Mouse (Mus musculus) monocyte, adult 2 months (primary cell): ENCODE results near the gene Fosl2.

Experiments used
- DNase-seq, 2 experiments: peaks; one replicate each; pipeline ENCODE4 v3.0.0; 2022; ENCODE audit warnings: low spot score in 2 of 2, low read depth in 1 of 2

The Fosl2 gene

DNA sequence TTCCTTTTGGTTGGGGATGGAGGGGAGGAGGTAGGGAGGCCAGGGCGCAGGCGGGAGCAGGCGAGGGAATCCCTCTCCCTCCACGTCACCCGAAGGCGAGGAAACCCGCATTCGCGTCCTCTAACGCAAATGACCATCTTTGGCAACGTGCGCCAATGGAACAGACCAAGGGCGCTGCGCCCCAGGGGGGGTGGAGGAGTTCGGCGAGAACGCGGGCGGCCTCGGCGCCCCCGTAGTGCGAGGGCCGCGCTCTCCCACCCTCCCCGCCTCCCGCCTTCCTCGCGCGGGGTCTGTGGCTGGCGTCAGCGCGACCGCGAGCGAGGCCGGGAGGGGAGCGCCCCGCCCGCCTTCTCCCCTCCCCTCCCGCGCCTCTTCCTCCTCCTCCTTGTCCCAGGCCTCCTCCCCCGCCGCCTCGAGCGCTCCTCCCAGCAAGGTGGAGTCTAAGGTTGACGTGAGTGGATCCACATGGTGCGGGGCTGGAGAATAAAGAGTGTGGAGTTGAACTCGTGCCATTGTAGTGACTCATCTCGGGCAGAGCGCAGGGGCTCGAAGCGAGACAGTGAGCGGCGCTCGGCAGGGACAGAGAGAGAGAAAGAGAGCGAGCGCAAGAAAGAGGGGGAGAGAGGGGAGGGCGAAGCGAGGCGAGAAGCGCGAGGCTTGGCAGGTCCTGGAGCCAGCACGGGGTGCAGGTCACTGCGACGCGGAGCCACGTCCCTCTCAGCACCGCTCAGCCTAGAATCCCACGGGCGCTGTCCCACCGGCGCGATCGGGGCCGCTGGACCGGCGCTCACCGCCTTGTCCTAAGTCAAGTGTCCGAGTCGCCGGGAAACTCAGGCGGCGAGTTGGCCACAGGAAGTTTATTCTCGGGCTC lies at the start of gene Fosl2:
Gene Fosl2, plus strand, starts transcription at position 466 of the 871 bp plus-strand sequence.
- peak; percentile 90 to 93 for DNase-seq

DNA sequence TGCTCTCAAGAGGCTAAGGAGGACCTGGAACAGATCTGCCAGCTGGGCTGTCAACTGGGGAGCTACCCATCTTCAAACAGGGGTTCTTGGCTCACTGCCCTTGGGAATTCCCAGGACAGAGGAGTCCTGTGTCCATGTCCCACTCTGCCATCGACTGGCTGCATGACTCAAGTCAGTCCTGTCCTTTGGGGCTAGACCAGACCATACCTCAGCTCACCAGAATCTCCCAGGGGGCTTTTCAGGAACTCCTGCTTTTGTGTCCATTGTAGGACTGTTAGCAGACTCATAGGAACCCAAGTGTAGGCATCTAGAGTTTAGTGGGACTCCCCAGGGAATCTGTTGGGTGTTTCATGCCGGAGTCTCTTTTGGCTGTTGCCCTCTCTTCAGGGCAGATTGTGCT lies 49.6 kb upstream of the Fosl2 start:
- DNase-seq = no peak

DNA sequence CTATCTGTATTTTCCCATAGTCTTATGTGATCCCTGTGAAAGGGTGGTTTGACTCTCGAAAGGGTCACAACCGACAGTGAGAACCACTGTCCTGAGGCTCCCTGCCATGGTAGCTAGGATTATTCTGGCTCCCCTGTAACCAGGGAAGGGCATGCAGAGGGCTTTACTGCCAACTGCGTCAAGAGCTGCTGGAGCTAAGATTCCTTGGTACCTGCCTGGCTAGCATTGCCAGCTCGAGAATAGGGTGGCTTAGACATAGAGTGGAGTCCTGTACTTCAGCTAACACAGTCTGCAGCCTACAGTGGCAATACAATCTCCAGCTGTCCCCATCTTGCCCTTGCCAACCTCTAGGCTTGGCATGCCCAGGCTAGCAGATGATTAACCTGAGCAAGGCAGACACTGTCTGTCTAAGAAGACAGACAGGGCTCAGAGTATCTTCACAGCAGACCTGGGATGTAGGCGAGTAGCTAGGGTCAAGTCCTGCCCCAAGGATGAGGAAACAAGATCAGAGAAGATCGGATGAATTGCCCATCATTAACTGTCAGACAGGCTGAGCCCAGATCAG lies 49.0 kb upstream of the Fosl2 start:
- DNase-seq = no peak

DNA sequence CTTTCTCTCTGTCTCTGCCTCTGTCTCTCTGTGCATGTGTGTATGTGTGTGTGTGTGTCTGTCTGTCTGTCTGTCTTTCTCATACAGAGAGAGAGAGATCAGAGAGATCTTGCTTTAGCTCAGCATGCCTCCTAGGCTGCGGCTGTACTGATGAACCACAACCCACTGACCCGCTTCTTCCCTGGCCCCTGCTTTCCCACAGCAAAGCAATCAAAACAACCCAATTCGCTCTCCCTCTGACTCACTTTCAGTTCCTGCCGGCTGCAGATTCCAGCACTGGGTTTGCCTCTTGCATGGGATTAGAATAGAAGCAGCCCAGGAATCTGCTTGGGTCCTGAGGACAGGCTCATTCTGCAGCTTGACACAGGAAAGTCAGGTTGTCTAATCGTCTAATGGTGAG lies 46.1 kb upstream of the Fosl2 start:
- DNase-seq = no peak

DNA sequence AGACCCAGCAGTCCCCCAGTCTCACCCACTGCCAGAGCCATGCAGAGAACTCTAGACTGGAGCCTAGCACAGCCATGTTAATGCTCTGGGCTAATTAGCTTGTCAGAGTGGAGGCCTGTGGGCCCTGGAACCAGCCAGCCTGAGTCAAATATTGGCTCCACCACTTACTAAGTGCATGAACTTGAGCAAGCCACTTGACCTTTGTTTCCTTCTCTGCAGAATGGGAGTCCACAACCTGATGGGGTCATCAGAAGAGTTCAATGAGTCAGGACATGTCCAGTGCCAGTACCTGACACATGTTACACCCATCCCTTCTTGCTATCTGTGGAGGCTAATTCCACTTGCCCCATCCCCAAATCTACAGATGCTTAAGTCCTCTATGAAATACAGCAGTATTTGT lies 43.3 kb upstream of the Fosl2 start:
- DNase-seq = no peak

DNA sequence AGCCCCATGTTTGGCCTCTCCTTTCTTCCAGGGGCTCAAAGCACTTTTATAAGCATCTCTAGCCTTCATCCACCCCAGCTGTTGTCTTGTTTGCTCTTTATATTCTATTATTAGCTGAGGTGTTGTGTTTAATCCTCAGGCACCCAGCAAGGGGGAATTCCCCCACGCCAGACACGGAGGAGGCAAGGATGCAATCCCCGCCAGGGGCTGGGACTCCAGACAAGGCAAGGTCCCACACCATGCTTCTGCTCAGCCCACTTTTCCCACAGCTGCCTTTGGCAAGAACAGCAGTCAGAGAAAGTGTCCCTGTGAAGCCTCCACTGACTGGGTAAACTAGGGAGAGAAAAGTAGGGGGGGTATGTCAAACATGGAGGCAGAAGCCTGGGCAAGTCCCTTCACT lies 36.9 kb upstream of the Fosl2 start:
- DNase-seq = no peak

DNA sequence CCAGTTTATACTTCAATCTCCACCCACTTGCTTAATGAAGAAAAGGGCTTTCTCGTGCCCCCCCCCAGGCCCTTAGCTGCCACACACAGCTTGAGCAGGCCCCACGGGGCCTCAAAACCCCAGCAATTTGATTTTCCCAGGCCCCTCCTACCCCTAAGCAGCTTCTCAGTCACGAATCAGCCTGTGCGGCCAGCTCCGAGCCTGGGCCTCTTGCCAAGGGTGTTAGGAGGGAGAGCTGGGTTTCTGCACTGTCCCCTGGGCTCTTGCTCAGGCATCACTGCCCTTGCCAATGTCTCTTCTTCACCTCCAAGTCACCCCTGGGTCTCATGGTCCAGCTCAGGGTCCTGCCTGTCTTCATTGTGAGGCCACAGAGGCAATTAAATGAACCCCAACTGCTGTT lies 33.1 kb upstream of the Fosl2 start:
- no peak for DNase-seq

DNA sequence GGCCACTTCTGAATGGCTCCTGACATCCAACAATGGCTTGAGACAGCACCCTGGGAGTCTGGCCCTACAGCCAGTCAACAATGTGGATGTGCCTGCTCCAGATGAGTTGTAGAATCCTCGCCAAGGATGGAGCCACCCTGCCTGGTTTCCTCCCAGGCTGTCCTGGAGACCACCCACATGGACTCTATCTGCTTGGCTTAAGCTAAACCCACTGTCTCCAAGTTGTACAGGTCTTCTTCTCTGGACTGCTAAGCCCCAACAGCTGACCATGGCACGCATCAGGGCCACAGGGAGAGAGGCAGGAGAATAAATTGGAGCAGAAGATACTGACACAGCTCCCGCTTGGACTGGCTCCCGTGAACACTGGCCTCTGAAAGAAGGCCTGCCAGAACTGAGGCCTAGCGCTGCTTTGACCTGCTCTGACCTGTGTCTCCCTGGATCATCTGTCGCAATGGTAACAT lies 32.6 kb upstream of the Fosl2 start:
- no peak for DNase-seq

DNA sequence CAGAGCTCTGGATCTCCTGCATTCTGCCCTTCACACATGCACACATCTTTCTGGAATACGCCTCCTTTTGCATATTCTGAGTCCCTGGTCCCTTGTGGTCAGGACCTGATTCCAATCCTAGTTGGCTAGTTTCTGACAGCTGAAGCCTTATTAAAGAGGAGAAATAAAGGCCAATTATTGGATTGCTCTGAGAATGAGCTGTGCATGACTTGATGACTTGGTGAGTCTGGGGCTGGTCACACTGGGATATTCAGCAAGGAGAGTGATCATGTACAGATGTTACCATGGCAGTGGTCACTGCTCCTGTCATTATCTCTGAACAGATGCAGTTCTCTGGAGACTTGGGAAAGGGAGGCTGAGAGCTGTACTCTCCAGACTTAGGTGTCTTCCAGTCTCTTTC lies 32.1 kb upstream of the Fosl2 start:
- no peak for DNase-seq

DNA sequence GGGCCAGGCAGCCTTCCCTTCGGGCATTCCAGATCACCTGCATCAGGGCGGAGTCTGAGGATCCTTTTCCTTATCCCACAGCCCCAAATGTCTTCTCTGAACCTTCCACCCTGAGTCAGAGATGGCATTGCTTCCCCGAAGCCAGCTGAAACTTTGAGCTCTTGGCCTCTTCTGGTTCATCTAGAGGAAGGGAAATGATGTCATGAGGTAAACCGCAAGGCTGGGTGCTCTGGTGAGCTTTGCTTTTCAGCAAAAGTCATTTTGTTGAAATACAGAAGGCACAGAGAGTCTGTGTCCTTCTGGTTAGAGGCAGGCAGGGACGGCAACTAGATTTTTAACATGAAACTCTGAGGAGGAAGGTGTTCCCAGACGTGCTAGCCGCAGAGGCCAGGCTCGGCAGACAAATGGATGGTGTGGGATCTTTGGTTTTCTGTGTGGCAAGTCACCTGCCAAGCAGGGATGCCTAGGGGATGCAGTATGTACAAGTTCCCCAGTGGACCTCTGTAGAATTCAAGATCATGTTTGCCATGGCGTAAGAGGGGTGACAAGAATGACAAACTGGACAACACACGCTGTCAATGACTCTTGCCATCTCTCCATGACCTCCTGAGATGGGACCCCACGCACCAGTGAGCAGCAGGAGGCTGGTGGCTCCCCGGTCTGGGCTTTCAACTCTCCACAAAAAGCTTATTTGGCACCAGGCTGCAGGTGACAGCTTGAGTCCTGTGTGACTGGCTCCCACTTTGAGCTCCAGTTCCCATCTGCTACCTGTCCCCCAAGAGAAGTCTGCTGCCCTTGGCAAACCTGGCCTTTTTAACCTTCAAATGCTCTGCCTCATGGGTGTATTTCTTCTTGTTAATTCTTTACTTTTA lies 31.2 kb upstream of the Fosl2 start:
- DNase-seq = peak in 1 of 2 experiments; percentile 24

DNA sequence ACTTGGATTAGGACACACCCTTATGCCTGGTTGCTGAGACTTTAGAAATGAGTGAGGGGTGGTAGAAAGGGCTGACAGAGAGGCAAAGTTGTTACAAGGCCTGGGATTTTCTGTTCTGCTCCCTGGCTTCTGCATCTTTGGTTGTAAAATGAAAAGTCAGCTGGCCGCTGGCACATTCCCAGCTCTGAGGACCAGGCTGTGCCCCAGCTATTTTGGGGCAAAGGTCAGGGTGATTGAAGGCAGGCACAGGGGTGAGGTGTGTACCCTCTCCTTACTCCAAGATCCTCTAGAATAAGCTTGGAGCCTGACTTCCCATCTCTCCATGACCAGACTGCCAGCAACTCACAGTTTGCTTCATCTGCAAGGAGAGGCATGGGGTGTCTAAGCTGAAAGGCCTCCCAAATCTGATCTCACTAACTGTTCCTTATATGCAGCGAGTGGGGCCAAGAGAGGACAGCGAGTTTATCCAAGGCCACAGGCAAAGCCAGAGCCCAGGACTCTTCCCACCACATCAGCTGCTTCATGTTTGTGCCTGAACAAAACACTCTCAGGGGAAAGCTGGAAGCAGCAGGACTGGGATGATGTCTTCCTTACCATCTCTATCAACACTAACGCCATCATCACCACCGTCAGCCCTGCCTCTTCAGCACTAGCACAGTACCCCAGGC lies 29.0 kb upstream of the Fosl2 start:
- no peak for DNase-seq

DNA sequence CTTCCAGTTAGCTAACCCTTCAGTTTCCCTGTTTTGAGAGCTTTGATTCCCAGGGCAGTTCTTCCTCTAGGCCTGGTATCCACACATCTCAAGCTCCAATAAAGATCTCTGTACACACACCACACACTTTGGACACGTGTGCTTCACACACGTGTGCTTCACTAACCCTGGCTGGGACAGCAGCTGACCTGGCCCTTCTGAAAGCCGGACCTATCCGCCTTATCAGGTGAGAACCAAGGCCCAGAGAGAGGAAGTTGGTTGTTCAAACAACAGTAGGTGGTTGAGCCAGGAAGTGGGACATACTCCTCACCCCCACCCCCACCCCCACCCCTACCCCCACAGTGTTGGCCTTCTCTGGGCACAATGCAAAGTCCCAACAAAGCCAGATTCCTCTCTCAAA lies 24.9 kb upstream of the Fosl2 start:
- no peak for DNase-seq

DNA sequence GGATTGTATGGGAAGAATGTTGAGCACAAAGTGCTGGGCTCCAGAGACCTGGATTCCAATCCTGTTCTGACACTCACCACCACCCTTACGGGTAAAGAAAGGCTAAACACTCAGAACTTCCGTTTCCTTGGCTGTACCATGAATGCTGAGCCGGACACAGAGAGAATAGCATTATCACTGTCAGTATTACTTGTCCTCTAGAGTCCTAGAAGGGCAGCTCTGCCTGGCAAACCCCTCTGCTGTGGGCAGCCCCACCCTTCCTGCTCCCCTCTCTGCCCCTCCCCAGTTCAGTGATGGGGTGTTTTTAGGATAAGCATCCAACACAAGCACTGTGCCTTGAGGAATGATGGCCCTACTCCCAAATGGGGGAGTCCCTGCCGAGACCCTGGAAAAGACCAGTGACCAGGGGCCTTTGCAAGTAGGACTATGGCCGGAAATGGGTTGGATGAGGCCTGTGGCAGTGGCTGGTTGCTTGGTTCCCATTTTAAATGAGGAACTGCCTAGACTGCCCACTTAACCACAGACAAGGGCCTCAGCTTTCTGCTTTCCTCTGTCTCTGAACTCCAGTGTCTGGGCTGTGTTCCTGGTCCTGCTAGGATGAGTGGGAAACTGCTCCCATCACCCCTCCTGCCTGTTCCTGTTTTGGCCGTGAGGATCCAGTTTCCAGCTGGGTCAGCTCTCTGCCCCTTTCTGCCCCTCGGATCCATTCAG lies 23.2 kb upstream of the Fosl2 start:
- DNase-seq = peak in 1 of 2 experiments; percentile 57

DNA sequence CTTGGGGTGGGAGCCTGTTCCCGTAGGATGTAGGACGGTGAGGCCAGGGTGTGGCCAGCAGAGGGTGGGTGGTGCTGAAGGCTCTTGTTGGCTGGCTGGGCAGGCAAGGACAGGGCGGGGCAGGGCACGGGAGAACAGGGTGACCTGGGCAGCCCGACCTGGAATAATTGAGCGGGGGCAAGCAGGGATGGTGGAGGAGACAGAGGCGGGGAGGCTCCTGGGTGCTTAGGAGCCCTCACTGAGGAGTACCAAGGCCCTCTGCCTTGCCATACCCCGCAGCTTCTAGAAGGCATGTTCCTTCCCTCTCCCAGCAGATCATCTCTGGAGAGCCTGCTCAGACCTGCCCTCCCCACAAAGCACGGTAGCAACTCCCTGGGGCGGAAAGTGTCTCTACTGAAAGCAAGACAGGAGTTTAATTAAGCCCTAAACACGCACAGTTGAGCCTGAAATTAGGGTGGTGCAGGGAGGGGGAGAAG lies 14.7 kb upstream of the Fosl2 start:
- DNase-seq = no peak

DNA sequence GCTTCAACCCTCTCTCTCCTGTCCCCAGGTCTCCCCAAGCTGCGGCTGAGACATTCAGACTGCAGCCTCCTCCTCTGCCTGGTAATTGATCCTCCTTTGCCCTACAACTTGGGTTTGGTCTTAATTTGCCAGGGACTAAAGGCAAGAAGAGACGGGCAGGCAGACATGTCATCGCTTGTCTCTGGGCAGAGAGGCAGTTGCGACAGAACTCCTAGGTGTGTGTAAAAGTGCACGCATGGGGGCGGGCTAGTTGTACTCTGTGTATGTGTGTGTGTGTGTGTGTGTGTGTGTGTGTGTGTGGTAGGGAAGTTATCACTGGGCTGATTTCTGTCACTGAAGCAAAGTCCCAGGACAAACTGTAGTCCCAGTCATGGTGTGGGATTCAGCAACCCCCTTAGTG lies 13.7 kb upstream of the Fosl2 start:
- no peak for DNase-seq

DNA sequence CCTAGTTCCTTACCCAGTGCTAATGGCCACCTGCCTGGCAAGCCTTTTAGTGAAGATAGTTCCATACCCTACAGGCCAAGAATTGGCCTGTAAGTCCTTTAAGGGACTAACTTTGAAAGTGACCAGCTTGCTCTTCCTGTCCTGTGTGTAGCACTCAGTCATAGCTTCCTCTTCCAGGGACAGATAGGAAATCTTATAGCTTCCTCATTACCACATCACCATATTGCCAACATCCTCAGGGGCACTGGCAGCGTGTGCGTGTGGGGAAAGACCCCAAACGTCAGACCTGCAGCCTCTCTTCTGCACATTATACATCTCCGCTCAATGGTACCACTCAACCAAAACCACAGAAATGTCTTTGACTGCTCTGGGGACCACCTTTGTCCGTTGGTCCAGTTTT lies 13.2 kb upstream of the Fosl2 start:
- DNase-seq = no peak

DNA sequence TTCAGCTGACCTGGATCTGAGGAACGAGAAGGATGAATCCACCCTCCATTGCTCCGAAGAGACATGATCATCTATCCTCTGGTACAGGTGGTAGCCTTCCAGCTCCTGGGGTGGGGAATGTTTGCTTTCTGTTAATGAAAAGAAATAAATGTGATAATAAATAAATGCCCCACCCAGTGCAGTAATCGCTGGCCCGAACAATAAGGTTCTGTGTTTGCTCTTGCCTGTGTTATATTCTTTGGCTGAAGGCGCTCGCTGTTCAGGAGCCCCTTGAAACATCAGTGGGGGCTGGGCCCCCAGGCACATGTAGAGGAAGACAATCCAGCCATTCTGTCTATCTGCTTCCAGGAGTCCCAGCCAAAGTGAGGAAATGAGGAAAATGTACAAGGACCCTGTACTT lies 10.6 kb upstream of the Fosl2 start:
- no peak for DNase-seq

DNA sequence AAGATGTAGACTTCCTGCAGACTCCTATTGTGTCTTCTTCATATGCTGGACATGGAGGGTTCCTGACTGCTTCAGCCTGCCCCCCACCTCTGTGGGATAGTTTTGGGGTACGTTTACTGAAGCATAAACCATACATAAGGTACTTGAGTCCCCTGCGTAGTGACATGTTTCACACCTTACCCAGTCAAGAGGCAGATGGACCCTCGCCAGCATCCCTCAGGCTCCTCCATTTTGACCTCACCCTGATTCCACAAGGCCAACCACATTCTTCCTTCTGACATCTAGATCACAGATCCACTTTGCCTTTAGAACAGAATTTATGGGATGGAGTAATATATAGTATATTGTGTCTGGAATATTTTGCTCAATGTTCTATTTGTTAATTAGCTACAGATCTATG lies 8.4 kb upstream of the Fosl2 start:
- DNase-seq = no peak

DNA sequence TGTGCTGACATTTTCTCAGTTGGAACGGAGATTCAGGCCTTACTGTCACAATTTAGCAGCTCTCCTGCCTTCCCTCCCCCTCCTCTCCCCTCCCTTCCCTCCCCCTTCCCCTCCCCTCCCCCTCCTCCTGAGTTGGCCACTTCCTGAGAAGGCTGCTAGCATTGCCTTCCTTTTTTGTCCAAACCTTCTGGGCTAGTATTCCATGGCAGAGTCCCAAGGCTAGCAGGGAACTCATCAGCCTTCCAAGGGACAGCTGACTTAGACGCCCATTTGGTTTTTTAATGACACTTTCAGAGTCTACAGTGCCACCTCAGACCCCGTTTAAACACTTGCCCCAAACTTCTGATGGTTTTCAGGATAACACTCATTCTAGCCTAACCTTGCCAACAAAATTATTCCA lies 7.7 kb upstream of the Fosl2 start:
- no peak for DNase-seq

DNA sequence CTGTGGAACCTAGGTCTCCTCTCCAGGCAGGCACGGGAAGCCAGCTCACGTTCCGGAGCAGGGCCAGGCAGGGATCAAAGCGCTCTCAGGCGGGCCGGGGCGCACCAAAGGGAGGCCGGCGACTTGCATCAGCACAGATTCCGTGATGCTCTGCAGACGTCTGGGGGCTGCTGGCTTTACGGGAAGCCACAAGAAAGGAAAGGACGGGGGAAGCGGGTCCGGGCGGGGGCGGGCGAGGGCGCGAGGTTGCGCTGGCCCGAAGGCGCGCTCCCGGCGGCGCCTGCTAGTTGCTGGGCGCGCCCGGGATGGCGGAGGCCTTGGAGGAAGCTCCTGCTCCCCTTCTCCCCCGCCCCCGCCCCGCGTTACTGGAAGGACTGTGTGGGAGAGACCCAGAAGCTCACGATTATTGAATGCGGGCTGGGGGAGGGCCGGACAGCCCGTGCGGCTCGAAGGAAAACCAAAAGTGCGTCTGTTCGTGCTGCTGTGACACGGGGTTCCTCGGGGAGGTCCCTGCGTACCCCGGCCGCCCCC lies 2.6 kb upstream of the Fosl2 start:
- no peak for DNase-seq
